Mouse (Mus musculus) CD8-positive naive resting alpha-beta T cell, adult 2 months (primary cell): Measurements from ENCODE around the gene Cep290.
"Not testable (repeated sequence)": the region's sequence is repeated elsewhere in the genome, so short reads cannot be mapped to it uniquely, and the experiment has no call there.

Experiments
- DNase-seq, 2 experiments: peaks; one replicate each; pipeline ENCODE4 v3.0.0; 2022; ENCODE audit warnings: low read depth in 2 of 2, low spot score in 2 of 2

The Cep290 gene

GRCm38 (mm10) chr10:100487097-100487978 is at the start of gene Cep290, which contains the start of gene Tmtc3:
Gene Cep290 (plus strand): TSS chr10:100487558.
Gene Tmtc3 (minus strand): TSS chr10:100487350.
- peak; percentile 2 to 20 for DNase-seq

GRCm38 (mm10) chr10:100449394-100449793 is 38.0 kb upstream of the Cep290 start:
- no peak for DNase-seq

GRCm38 (mm10) chr10:100460515-100460914 is 26.8 kb upstream of the Cep290 start:
- no peak for DNase-seq

- DNase-seq, result no peak
Observed at GRCm38 (mm10) chr10:100475040-100475439, 12.3 kb upstream of the Cep290 start.

GRCm38 (mm10) chr10:100479538-100479937 is 7.8 kb upstream of the Cep290 start:
- no peak for DNase-seq

GRCm38 (mm10) chr10:100486701-100487096 is 659 bp upstream of the Cep290 start:
- no peak for DNase-seq

GRCm38 (mm10) chr10:100491916-100492315 is 4.6 kb downstream of the Cep290 start:
- DNase-seq, result no peak

GRCm38 (mm10) chr10:100498309-100498708 is 11.0 kb downstream of the Cep290 start:
- DNase-seq, result no peak

- no peak for DNase-seq
Observed at GRCm38 (mm10) chr10:100508170-100508569, 20.8 kb downstream of the Cep290 start.

GRCm38 (mm10) chr10:100521617-100522016 is 34.3 kb downstream of the Cep290 start:
- DNase-seq, result no peak

GRCm38 (mm10) chr10:100522330-100522729 is 35.0 kb downstream of the Cep290 start:
- no peak for DNase-seq

- no peak for DNase-seq
Observed at GRCm38 (mm10) chr10:100524499-100525390, 37.4 kb downstream of the Cep290 start.

GRCm38 (mm10) chr10:100556566-100557175 is 69.3 kb downstream of the Cep290 start:
- no peak for DNase-seq

GRCm38 (mm10) chr10:100560194-100560883 is 73.0 kb downstream of the Cep290 start:
- DNase-seq, result not testable (repeated sequence)

- DNase-seq, result no peak
Observed at GRCm38 (mm10) chr10:100564112-100564511, 76.8 kb downstream of the Cep290 start.

- DNase-seq, result no peak
Observed at GRCm38 (mm10) chr10:100571707-100572106, 84.3 kb downstream of the Cep290 start.

- no peak for DNase-seq
Observed at GRCm38 (mm10) chr10:100574505-100575149, 87.3 kb downstream of the Cep290 start.

- no peak for DNase-seq
Observed at GRCm38 (mm10) chr10:100575294-100575693, 87.9 kb downstream of the Cep290 start.

- no peak for DNase-seq
Observed at GRCm38 (mm10) chr10:100584178-100584577, 96.8 kb downstream of the Cep290 start.

GRCm38 (mm10) chr10:100588524-100588923 is 101.2 kb downstream of the Cep290 start:
- no peak for DNase-seq
